Mouse (Mus musculus) limb, embryonic 12.5 days (tissue): ENCODE data around the gene Pif1. TPM values are rescaled to one million over a fixed set of nuclear protein-coding genes. Genes with fewer than 3 reads are reported as not detected.

Experiments used
- ATAC-seq: fragments of 200-750 bp; cut with Nextera tagmentation; 2 replicates; pipeline ENCODE4 v1.8.0; 2017; ENCODE audit warnings: low read depth, moderate TSS enrichment; ENCODE audit not compliant: insufficient number of reproducible peaks, insufficient read depth, low FRiP score, low TSS enrichment
- H3K27ac ChIP-seq: fragments of 300-500 bp; sonication (generic); 2 replicates; pipeline ENCODE4 v1.5.1; 2016; ENCODE audit warnings: mild to moderate bottlenecking, moderate library complexity
- H3K27me3 ChIP-seq: fragments of 300-500 bp; sonication (generic); 2 replicates; pipeline ENCODE4 v1.6.1; 2016; ENCODE audit warnings: mild to moderate bottlenecking, moderate library complexity
- H3K36me3 ChIP-seq: fragments of 300-500 bp; sonication (generic); 2 replicates; pipeline ENCODE4 v1.6.1; 2016; ENCODE audit warnings: mild to moderate bottlenecking, moderate library complexity
- H3K4me1 ChIP-seq: fragments of 300-500 bp; sonication (generic); replicated peaks from 2 replicates; pipeline ENCODE4 v1.6.1; 2016
- H3K4me2 ChIP-seq: fragments of 300-500 bp; sonication (generic); 2 replicates; pipeline ENCODE4 v1.6.1; 2016; ENCODE audit warnings: mild to moderate bottlenecking, moderate library complexity
- H3K4me3 ChIP-seq: fragments of 300-500 bp; sonication (generic); replicated peaks from 2 replicates; pipeline ENCODE4 v1.5.1; 2016; ENCODE audit warnings: mild to moderate bottlenecking
- H3K9ac ChIP-seq: fragments of 300-500 bp; sonication (generic); replicated peaks from 2 replicates; pipeline ENCODE4 v1.6.1; 2016; ENCODE audit warnings: mild to moderate bottlenecking, moderate library complexity
- H3K9me3 ChIP-seq: fragments of 300-500 bp; sonication (generic); 2 replicates; pipeline ENCODE4 v1.6.1; 2016; ENCODE audit warnings: mild to moderate bottlenecking, moderate library complexity
- WGBS: fragments of 180-500 bp; shearing (Covaris S2); methylation state at CpG from one replicate; pipeline ENCODE4 v1.1.7; 2016; 5-methylcytosine and 5-hydroxymethylcytosine counted together
- polyA plus RNA-seq: library from polyadenylated mRNA; unstranded; fragments of >200 nt; fragmentation: Nextera tagmentation; extraction: Ambion mirVana; gene quantifications from 2 replicates; pipeline ENCODE4 v1.2.1, GENCODE M21; 2016

Gene Pif1
- 21.7 and 22.8 TPM in 2 replicates for polyA plus RNA-seq

DNA sequence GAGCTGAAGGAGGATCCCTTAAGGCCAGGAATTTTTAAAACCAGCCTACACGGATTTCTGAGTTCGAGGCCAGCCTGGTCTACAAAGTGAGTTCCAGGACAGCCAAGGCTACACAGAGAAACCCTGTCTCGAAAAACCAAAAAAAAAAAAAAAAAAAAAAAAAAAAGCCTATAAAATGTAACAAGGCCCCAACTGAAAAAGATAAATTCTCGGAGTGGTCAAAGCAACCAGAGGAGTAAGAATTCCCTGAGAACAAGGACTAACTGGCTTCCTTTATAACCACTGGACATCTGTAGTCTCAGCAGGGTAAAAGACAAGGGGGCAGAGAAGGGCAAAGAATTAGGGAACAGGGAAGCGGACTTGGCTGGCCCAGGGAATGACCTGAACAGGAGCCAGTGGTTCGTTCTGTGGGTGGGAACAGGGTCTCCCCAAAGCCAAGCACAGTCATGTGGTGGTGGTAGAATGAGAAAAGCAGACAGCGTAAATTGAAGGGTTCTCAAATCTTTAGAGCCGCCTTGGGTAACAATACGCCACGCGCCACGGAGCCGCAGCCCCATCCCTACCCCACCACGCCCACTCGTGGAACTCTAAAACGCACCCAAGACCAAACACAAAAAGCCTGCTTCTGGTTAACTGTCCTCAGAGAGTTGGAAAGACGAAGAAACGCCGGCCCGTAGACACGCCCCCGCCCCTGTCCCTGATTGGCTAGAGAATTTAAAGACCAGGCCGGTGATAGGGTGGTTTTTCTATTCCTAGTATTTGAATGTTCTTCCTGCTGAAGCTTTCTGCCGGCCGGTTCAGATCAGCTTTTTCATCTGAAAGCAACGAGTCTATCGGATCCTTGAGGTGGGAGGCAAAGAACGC lies at the start of gene Pif1:
Gene Pif1, plus strand, starts transcription at position 755 of the 864 bp plus-strand sequence.
- Histone ChIP-seq H3K27ac (peak within 1 kb of the TSS; percentile 81), H3K4me3 (peak within 1 kb of the TSS; percentile 72), H3K36me3 (peaks cover 25% of the 10 kb centered on the region), H3K4me1 (peaks cover 26% of the 10 kb centered on the region), H3K27me3 (no peaks in the 10 kb centered on the region), H3K9ac (peak within 1 kb of the TSS; percentile 75), H3K9me3 (no peaks in the 10 kb centered on the region), H3K4me2 (peak within 1 kb of the TSS; percentile 99)
- 7% methylated on average over 28 of the region's 28 CpGs for WGBS
- ATAC-seq = peak; percentile 79

DNA sequence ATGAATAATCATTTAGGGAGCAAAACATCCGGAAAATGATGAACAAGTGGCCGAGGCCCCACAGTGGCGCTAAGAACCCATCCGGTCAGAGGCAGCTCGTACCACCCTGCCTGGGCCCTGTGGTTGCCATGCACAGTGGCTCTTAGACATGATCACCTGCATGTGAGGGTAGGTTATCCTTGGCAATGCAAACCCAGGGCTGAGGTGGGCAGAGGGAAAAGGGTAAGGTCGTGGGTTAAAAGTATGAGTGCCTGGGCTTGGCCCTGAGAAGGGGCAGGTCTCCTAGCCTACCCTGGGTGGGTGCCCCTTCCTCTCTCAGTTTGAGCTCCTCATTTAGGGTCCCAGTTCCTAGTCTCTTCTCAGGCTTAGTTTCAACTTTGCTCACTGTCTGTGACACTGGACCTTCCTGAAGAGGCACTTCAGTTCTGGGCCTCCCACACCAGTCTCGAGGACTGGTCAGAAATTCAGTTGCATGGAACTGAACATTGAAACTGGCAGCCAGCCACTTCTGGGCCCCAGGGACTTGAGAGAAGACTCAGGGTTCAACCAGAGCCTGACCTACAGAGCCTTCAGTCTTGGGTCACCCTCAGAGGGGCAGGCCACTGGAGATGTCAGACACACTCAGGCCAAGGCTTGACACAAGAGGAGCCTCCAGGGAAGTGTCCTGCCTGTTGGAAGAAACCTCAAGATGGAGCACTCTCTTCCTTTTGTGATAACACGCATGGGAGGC lies 48.9 kb upstream of the Pif1 start:
- no peak overlapping the region for H3K9ac ChIP-seq
- H3K4me2 ChIP-seq = no peak overlapping the region
- no peaks in the 10 kb centered on the region for H3K27me3 ChIP-seq
- 85% methylated on average over 8 of the region's 8 CpGs for WGBS
- no peak for ATAC-seq
- no peak overlapping the region for H3K4me3 ChIP-seq
- H3K4me1 ChIP-seq = peaks cover 9% of the 10 kb centered on the region
- no peak overlapping the region for H3K27ac ChIP-seq
- H3K36me3 ChIP-seq = no peaks in the 10 kb centered on the region
- 0 out of 2 replicates have a peak, but pooled peaks cover 3% of the 10 kb centered on the region for H3K9me3 ChIP-seq

DNA sequence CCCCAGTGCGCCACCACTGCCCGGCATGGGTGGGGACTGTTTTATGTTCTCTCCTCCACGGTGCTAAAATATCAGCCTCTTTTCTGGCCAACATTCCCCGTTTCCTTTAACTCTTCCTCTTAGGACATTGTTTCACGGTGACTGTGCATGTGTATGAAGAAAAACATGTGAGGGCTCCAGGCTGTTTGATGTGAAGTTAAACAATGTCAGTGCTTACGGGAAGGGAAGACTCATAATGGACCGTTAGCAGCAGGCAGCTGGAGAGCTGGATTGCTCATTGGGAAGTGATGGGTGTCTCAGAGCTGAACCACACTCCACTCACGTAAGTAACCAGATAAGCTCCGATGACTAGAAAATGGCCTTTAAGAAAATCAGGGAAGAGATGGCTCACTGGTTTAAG lies 47.3 kb upstream of the Pif1 start:
- H3K4me1 ChIP-seq = peaks cover 9% of the 10 kb centered on the region
- no peak for ATAC-seq
- H3K27ac ChIP-seq = no peak overlapping the region
- no peaks in the 10 kb centered on the region for H3K36me3 ChIP-seq
- H3K9ac ChIP-seq = no peak overlapping the region
- WGBS = 84% methylated on average over 9 of the region's 9 CpGs
- no peak overlapping the region for H3K4me3 ChIP-seq
- no peak overlapping the region for H3K4me2 ChIP-seq
- H3K27me3 ChIP-seq = no peaks in the 10 kb centered on the region
- no peaks in the 10 kb centered on the region for H3K9me3 ChIP-seq

DNA sequence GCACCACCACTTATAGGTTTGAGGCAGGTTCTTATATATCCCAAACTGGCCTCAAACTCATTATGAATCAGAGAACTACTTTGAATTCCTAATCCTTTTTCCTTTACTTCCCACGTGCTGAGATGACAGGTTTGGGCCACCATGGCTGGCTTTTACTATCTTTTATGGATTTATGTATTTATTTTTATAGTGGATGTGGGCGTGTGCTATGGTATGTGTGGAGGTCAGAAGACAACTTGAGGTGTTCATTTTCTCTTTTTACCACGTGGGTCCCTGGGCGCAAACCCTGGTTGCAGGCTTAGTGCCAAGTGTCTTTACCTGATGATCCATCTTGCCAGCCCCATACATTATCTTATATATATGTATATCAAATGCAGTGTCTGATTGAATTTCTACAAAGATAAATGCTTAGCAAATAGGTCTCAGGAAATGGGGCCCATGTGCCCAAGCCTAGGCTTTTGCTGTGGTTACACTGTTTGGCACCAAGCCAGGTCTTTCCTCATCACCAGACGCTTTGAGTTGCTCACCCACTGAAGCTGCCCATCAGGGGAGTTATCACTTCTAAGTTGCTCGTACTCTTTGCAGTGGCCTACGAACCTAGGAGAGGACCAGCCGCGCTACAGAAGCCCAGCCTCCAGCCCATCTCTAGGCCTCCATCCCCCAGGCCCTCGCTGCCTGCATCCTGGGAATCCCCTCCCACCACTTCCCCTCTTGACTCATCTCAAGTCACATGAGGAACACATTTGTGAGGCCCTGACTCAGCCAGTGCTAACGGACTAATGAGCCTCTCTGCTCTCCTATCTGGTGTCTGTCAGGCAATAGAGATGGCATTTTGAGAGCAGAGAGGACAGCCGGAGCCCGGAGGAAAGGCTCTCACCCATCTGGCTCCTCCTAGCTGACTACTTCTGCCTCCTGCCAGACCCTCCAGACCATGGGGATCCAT lies 45.6 kb upstream of the Pif1 start:
- Histone ChIP-seq H3K4me1 (peaks cover 20% of the 10 kb centered on the region), H3K9ac (no peak overlapping the region), H3K9me3 (no peaks in the 10 kb centered on the region), H3K4me3 (no peak overlapping the region), H3K36me3 (no peaks in the 10 kb centered on the region), H3K27ac (peak overlapping the region; percentile 41; the same call in 1 of the 2 replicates), H3K27me3 (no peaks in the 10 kb centered on the region), H3K4me2 (no peak overlapping the region)
- no peak for ATAC-seq
- 59% methylated on average over 13 of the region's 13 CpGs for WGBS

DNA sequence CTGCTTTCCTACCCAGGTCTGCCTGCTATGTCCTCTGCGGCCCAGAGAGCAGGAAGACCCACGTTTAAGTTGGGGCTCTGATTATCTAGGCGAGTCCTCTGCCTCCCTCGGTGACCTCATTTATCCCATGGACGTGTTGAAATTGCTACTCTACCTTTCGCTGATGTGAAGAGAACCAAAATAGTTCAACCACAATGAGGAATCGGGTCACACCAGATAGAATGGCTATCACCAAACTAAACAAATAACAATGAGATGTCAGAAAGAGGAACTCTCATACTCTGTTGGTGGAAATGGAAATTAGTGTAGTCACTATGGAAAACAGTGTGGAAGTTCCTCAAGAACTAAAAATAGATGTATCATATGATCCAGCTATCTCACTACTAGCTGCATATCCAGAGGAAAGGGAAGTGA lies 44.8 kb upstream of the Pif1 start:
- no peak overlapping the region for H3K9ac ChIP-seq
- H3K4me3 ChIP-seq = no peak overlapping the region
- H3K9me3 ChIP-seq = no peaks in the 10 kb centered on the region
- ATAC-seq = no peak
- H3K36me3 ChIP-seq = no peaks in the 10 kb centered on the region
- no peaks in the 10 kb centered on the region for H3K27me3 ChIP-seq
- no peak overlapping the region for H3K4me2 ChIP-seq
- peaks cover 22% of the 10 kb centered on the region for H3K4me1 ChIP-seq
- 78% methylated on average over 7 of the region's 7 CpGs for WGBS
- peak overlapping the region; percentile 41; the same call in 1 of the 2 replicates for H3K27ac ChIP-seq

DNA sequence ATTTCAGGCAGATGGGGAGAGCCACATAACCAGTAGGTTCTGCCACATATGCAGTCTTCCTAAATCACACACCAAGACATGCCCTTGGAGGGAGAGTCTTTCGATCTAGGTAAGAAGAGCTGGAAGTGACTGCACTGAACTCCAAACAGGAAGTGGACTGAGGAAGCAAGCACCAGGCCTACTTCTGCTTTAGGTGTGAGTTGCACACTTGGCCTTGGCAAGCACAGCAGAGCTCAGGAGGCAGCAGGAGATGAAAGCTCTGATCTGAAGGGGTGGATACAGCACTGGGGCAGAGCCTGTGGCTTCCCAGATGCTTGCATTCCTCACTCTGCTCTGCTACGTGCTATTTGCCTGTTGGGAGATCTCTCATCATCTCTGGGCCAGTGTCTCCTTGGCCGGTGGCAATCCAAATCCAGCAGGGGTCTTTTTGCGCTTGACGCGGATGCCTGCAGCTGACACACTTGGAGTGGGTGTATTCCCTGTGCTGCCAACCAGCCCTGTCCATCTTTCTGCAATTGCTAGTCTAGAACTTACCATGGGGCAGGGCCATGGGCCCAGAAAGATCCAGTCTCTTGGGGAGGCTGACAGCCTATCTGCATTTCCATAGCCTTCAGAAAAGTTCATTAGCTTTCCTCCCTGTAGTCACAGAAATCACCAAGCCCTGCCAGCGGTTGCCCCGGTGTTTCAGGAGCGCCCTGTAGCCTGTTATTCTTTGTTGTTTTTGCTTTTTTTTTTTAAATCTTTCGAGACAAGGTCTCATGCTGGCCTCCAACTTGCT lies 41.1 kb upstream of the Pif1 start:
- Histone ChIP-seq H3K4me3 (no peak overlapping the region), H3K36me3 (no peaks in the 10 kb centered on the region), H3K4me2 (no peak overlapping the region), H3K27ac (peak overlapping the region; percentile 3; the same call in 1 of the 2 replicates), H3K4me1 (peaks cover 37% of the 10 kb centered on the region), H3K9me3 (no peaks in the 10 kb centered on the region), H3K27me3 (no peaks in the 10 kb centered on the region), H3K9ac (no peak overlapping the region)
- WGBS = 82% methylated on average over 10 of the region's 10 CpGs
- ATAC-seq = no peak

DNA sequence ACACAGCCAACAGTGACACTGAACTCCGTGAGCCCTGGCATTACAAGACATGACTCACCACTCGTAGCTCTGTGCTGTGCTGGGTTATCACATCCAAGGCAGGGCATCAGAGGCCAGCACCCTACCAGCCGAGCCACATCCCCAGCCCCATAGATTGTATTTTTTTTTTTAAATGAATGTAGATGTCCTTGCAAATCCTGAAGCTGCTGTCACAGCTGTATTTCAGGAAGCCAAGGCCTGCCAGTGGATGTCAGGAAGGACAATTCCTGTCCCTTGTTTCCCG lies 40.6 kb upstream of the Pif1 start:
- Histone ChIP-seq H3K4me3 (no peak overlapping the region), H3K4me1 (peaks cover 40% of the 10 kb centered on the region), H3K4me2 (no peak overlapping the region), H3K9me3 (no peaks in the 10 kb centered on the region), H3K36me3 (no peaks in the 10 kb centered on the region), H3K27me3 (no peaks in the 10 kb centered on the region), H3K9ac (no peak overlapping the region), H3K27ac (no peak overlapping the region)
- WGBS = 77% methylated on average over 4 of the region's 4 CpGs
- ATAC-seq = no peak

DNA sequence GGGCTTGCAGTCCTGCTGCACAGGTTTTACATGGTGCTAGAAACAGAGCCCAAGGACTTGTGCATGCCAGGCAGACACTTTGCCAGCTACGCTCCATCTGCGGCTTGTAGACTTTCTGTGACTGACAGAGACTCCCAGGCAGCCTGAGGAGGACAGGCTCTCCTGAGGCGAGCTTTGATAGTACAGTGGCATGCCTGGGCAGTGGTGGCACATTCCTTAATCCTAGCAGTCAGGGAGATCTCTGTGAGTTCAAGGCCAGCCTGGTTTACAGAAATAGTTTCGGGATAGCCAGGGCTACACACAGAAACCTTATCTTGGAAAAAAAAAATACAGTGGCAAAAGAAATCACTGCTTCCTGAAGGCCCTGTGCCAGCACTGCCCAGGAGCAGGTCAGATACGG lies 39.8 kb upstream of the Pif1 start:
- 81% methylated on average over 5 of the region's 5 CpGs for WGBS
- Histone ChIP-seq H3K9me3 (no peaks in the 10 kb centered on the region), H3K27me3 (no peaks in the 10 kb centered on the region), H3K4me1 (peaks cover 34% of the 10 kb centered on the region), H3K4me3 (no peak overlapping the region), H3K4me2 (no peak overlapping the region), H3K36me3 (no peaks in the 10 kb centered on the region), H3K27ac (no peak overlapping the region), H3K9ac (no peak overlapping the region)
- no peak for ATAC-seq

DNA sequence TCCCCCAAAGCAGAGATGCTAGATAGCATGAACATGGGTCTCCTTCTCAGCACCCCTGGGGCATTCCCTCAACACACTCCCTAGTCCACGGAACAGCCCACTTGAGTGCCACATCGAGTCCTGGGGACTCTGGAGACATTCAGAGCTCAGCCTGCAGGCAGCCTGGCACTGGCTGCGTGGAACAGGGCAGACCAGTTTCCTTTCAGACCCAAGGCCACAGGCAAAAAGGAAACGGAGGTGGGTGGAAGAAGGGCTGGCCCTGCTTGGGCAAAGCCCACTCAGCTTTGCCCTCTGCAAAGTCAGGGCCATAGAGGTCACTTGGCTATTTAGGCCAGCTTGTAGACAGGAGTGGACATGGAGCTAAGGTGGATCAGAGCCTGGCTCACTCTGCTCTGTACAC lies 39.1 kb upstream of the Pif1 start:
- Histone ChIP-seq H3K9me3 (no peaks in the 10 kb centered on the region), H3K36me3 (no peaks in the 10 kb centered on the region), H3K4me1 (peaks cover 34% of the 10 kb centered on the region), H3K9ac (no peak overlapping the region), H3K4me3 (no peak overlapping the region), H3K27ac (0 out of 2 replicates have a peak overlapping the region, but pooled peaks have one; percentile 17), H3K27me3 (no peaks in the 10 kb centered on the region), H3K4me2 (no peak overlapping the region)
- no peak for ATAC-seq
- WGBS = 68% methylated on average over 4 of the region's 4 CpGs

DNA sequence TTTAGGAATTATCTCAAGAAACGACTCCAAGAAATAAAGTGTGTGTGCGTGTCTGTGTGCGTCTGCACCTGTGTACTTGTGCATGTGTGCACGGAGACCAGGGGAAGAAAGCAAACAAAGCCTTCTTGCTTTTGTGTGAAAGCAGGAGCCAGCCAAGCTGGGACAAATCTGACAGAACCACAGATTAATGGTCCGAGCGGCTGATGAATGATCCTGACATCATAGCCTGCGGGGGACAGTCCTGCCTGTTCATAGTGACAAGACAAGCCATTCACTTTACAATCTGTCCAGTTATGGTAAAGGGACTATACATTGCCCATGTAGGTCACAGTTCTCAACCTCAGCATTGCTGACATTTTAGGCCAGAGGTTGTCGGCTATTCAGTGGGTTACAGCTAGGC lies 38.6 kb upstream of the Pif1 start:
- Histone ChIP-seq H3K36me3 (0 out of 2 replicates have a peak, but pooled peaks cover 3% of the 10 kb centered on the region), H3K9ac (no peak overlapping the region), H3K27ac (no peak overlapping the region), H3K4me1 (peaks cover 34% of the 10 kb centered on the region), H3K27me3 (no peaks in the 10 kb centered on the region), H3K9me3 (no peaks in the 10 kb centered on the region), H3K4me2 (no peak overlapping the region), H3K4me3 (no peak overlapping the region)
- WGBS = 79% methylated on average over 8 of the region's 8 CpGs
- no peak for ATAC-seq
